Mouse (Mus musculus) myocyte (in vitro differentiated cells): Measurements from ENCODE around the gene Epb41l2. TPM values are rescaled to one million over a fixed set of nuclear protein-coding genes. Genes with fewer than 3 reads are reported as not detected.

ENCODE experiments used
- H3K27me3 ChIP-seq: one replicate; pipeline ENCODE4 v1.6.1; 2011; ENCODE audit not compliant: control insufficient read depth, insufficient read depth, insufficient read length
- H3K36me3 ChIP-seq: one replicate; pipeline ENCODE4 v1.6.1; 2011; ENCODE audit not compliant: control insufficient read depth, insufficient read depth
- H3K4me2 ChIP-seq: one replicate; pipeline ENCODE4 v1.6.1; 2011; ENCODE audit warnings: low read depth, control low read depth
- H3K4me3 ChIP-seq: one replicate; pipeline ENCODE4 v1.5.1; 2011; ENCODE audit warnings: mild to moderate bottlenecking, control low read depth, moderate library complexity
- H3K79me2 ChIP-seq: one replicate; pipeline ENCODE4 v1.6.1; 2011; ENCODE audit not compliant: control insufficient read depth, insufficient read depth
- H3ac ChIP-seq: one replicate; pipeline ENCODE4 v1.6.1; 2011; ENCODE audit not compliant: control insufficient read depth, insufficient read length
- CEBPB ChIP-seq: IDR thresholded peaks from 2 replicates; pipeline ENCODE4 v1.6.1; 2011; ENCODE audit warnings: mild to moderate bottlenecking, moderate library complexity; ENCODE audit not compliant: poor library complexity, insufficient read depth, severe bottlenecking
- E2F4 ChIP-seq: IDR thresholded peaks from one replicate; pipeline ENCODE4 v1.6.1; 2011; ENCODE audit warnings: mild to moderate bottlenecking, control low read depth, moderate library complexity; ENCODE audit not compliant: insufficient read depth
- MAX ChIP-seq: IDR thresholded peaks from one replicate; pipeline ENCODE4 v1.6.1; 2011; ENCODE audit warnings: low read depth, mild to moderate bottlenecking, control low read depth
- MYOD1 ChIP-seq, 3 experiments: IDR thresholded peaks; one replicate each; pipeline ENCODE4 v1.6.1; 2011; ENCODE audit warnings: control low read depth in 2 of 3, low read depth in 2 of 3, mild to moderate bottlenecking in 2 of 3, moderate library complexity in 1 of 3; ENCODE audit not compliant: insufficient read length in 2 of 3, control insufficient read depth in 1 of 3
- MYOG ChIP-seq, 3 experiments: IDR thresholded peaks; one replicate each; pipeline ENCODE4 v1.6.1; 2011; ENCODE audit warnings: control low read depth in 2 of 3, low read depth in 2 of 3, mild to moderate bottlenecking in 2 of 3; ENCODE audit not compliant: insufficient read length in 2 of 3, control insufficient read depth in 1 of 3, insufficient read depth in 1 of 3
- POLR2A ChIP-seq: IDR thresholded peaks from one replicate; pipeline ENCODE4 v1.6.1; 2011; ENCODE audit warnings: low read depth, mild to moderate bottlenecking, control low read depth, moderate library complexity; ENCODE audit not compliant: insufficient read length
- POLR2AphosphoS2 ChIP-seq: IDR thresholded peaks from one replicate; pipeline ENCODE4 v1.6.1; 2011; ENCODE audit warnings: low read depth, control low read depth; ENCODE audit not compliant: insufficient read length
- REST ChIP-seq: IDR thresholded peaks from one replicate; pipeline ENCODE4 v1.6.1; 2011; ENCODE audit warnings: mild to moderate bottlenecking, control low read depth, moderate library complexity; ENCODE audit not compliant: insufficient read depth, insufficient read length
- SRF ChIP-seq: IDR thresholded peaks from one replicate; pipeline ENCODE4 v1.6.1; 2011; ENCODE audit warnings: low read depth; ENCODE audit not compliant: control insufficient read depth, insufficient read length
- TCF12 ChIP-seq: IDR thresholded peaks from one replicate; pipeline ENCODE4 v1.6.1; 2011; ENCODE audit warnings: mild to moderate bottlenecking, control low read depth; ENCODE audit not compliant: poor library complexity, insufficient read depth, severe bottlenecking
- TCF3 ChIP-seq: IDR thresholded peaks from one replicate; pipeline ENCODE4 v1.6.1; 2011; ENCODE audit warnings: low read depth, control low read depth; ENCODE audit not compliant: insufficient read length
- USF1 ChIP-seq: IDR thresholded peaks from one replicate; pipeline ENCODE4 v1.6.1; 2011; ENCODE audit warnings: low read depth, mild to moderate bottlenecking, control low read depth, moderate library complexity
- polyA plus RNA-seq: library from polyadenylated mRNA; unstranded; fragments of >200 nt; fragmentation: generic; extraction: Trizol; gene quantifications from one replicate; pipeline ENCODE4 v1.2.1, GENCODE M21; 2012; ENCODE audit warnings: missing spikeins

The Epb41l2 gene
- polyA plus RNA-seq, 1 experiment, result 22.3 TPM

- Histone ChIP-seq H3K4me3 (no peak overlapping the region), H3ac (no peak overlapping the region), H3K36me3 (no peaks in the 10 kb centered on the region), H3K27me3 (no peaks in the 10 kb centered on the region), H3K4me2 (no peak overlapping the region), H3K79me2 (no peaks in the 10 kb centered on the region)
- no peak for TF ChIP-seq E2F4
- no peak for TF ChIP-seq MYOG (IDR thresholded peaks at IDR 0.05; ENCODE audit: control insufficient read depth in 1 of 3, insufficient read depth in 1 of 3, insufficient read length in 2 of 3, low read depth in 2 of 3)
- TF ChIP-seq MAX, result no peak
- no peak for TF ChIP-seq TCF3
- no peak for TF ChIP-seq POLR2A
- TF ChIP-seq USF1, result no peak
- no peak for TF ChIP-seq SRF
- no peak for TF ChIP-seq MYOD1 (IDR thresholded peaks at IDR 0.05; ENCODE audit: control insufficient read depth in 1 of 3, insufficient read length in 2 of 3, low read depth in 2 of 3)
- no peak for TF ChIP-seq TCF12
- TF ChIP-seq CEBPB, result no peak
- TF ChIP-seq REST, result no peak
Observed at GRCm38 (mm10) chr10:25453772-25454171, 94.2 kb downstream of the Epb41l2 start.

GRCm38 (mm10) chr10:25457118-25457517, 97.5 kb downstream of the Epb41l2 start:
- TF ChIP-seq SRF, result no peak
- TF ChIP-seq REST, result no peak
- no peak for TF ChIP-seq POLR2A
- Histone ChIP-seq H3K36me3 (no peaks in the 10 kb centered on the region), H3K4me3 (no peak overlapping the region)

GRCm38 (mm10) chr10:25457996-25458395, 98.4 kb downstream of the Epb41l2 start:
- Histone ChIP-seq H3ac (no peak overlapping the region), H3K4me2 (no peak overlapping the region), H3K36me3 (no peaks in the 10 kb centered on the region), H3K27me3 (no peaks in the 10 kb centered on the region), H3K79me2 (no peaks in the 10 kb centered on the region), H3K4me3 (no peak overlapping the region)
- no peak for TF ChIP-seq POLR2A

More at GRCm38 (mm10) chr10:25457118-25457517, 97.5 kb downstream of the Epb41l2 start:
- H3K4me2 ChIP-seq, result no peak overlapping the region
- no peaks in the 10 kb centered on the region for H3K27me3 ChIP-seq
- no peak overlapping the region for H3ac ChIP-seq
- no peaks in the 10 kb centered on the region for H3K79me2 ChIP-seq

GRCm38 (mm10) chr10:25461832-25462231, 102.2 kb downstream of the Epb41l2 start:
- Histone ChIP-seq H3ac (no peak overlapping the region), H3K36me3 (no peaks in the 10 kb centered on the region), H3K27me3 (no peaks in the 10 kb centered on the region), H3K4me3 (no peak overlapping the region), H3K79me2 (peaks cover 4% of the 10 kb centered on the region), H3K4me2 (no peak overlapping the region)
- no peak for TF ChIP-seq MAX
- no peak for TF ChIP-seq SRF
- no peak for TF ChIP-seq MYOD1 (IDR thresholded peaks at IDR 0.05; ENCODE audit: control insufficient read depth in 1 of 3, insufficient read length in 2 of 3, low read depth in 2 of 3)
- no peak for TF ChIP-seq POLR2A
- TF ChIP-seq TCF3, result no peak
- TF ChIP-seq CEBPB, result no peak
- no peak for TF ChIP-seq E2F4
- no peak for TF ChIP-seq USF1
- no peak for TF ChIP-seq MYOG (IDR thresholded peaks at IDR 0.05; ENCODE audit: control insufficient read depth in 1 of 3, insufficient read depth in 1 of 3, insufficient read length in 2 of 3, low read depth in 2 of 3)
- no peak for TF ChIP-seq TCF12
- TF ChIP-seq POLR2AphosphoS2, result no peak
- TF ChIP-seq REST, result no peak

GRCm38 (mm10) chr10:25462669-25463068, 103.1 kb downstream of the Epb41l2 start:
- Histone ChIP-seq H3K79me2 (peaks cover 4% of the 10 kb centered on the region), H3K4me3 (no peak overlapping the region), H3K27me3 (no peaks in the 10 kb centered on the region), H3K4me2 (no peak overlapping the region), H3K36me3 (no peaks in the 10 kb centered on the region), H3ac (no peak overlapping the region)
- TF ChIP-seq CEBPB (no peak), REST (no peak), TCF12 (no peak), POLR2AphosphoS2 (no peak), MYOD1 (IDR thresholded peaks at IDR 0.05; ENCODE audit: control insufficient read depth in 1 of 3, insufficient read length in 2 of 3, low read depth in 2 of 3) (no peak), MAX (no peak), POLR2A (no peak), MYOG (IDR thresholded peaks at IDR 0.05; ENCODE audit: control insufficient read depth in 1 of 3, insufficient read depth in 1 of 3, insufficient read length in 2 of 3, low read depth in 2 of 3) (no peak), USF1 (no peak), SRF (no peak)

GRCm38 (mm10) chr10:25466493-25466892, 106.9 kb downstream of the Epb41l2 start:
- Histone ChIP-seq H3K27me3 (no peaks in the 10 kb centered on the region), H3K4me3 (no peak overlapping the region), H3K79me2 (peaks cover 4% of the 10 kb centered on the region), H3ac (no peak overlapping the region), H3K4me2 (no peak overlapping the region), H3K36me3 (peaks cover 21% of the 10 kb centered on the region)
- TF ChIP-seq MYOG (IDR thresholded peaks at IDR 0.05; ENCODE audit: control insufficient read depth in 1 of 3, insufficient read depth in 1 of 3, insufficient read length in 2 of 3, low read depth in 2 of 3) (no peak), CEBPB (no peak), MAX (no peak), USF1 (no peak), POLR2AphosphoS2 (no peak), POLR2A (no peak)
